Mouse (Mus musculus): ENCODE data around the gene Fam208a. TPM values are rescaled to one million over a fixed set of nuclear protein-coding genes. Genes with fewer than 3 reads are reported as not detected.

The Fam208a gene
- total and polyA plus RNA-seq, 3 experiments, result 4.4 to 11.4 (median 8.2) TPM

DNA sequence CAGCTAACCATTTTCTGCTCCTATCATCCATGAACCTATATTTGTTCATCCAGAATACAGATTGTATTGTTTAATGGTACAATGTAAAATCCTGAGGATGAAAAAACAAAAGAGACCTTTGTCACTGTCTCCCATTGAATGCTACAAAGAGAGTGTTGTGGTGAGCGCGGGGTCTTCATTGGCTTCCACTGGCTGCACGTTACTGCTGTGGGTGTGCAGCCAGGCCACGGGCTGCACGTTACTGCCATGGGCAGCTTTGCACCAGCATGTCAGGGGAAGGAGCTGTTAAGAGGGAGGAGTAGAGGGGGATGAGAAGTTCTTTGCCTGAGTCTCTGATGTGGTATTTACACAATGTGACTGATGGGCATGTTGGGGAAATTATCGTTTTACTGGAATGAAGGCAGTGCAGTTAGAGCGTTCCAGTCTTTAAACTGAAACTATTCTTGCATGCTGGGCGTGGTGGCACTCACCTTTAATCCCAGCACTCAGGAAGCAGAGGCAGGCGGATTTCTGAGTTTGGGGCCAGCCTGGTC is 36.8 kb upstream of the Fam208a start:
- H3K4me2 ChIP-seq (ENCODE audit: insufficient read depth, low read depth, poor library complexity, severe bottlenecking), result no peak overlapping the region
- no peak overlapping the region for H3K9ac ChIP-seq (ENCODE audit: insufficient read depth, low read depth)
- dilution Hi-C loops (cut with MboI; ENCODE audit: extremely low pct_ligation_motif_present, extremely low pct_unique_long_range_greater_than_20kb, low sequenced_read_pairs) (no loop called here), in situ Hi-C loops (cut with MboI; ENCODE audit: low pct_ligation_motif_present, low pct_unique_long_range_greater_than_20kb, low sequenced_read_pairs) (no loop called here)
- H3K79me2 ChIP-seq (replicated peaks; ENCODE audit: control insufficient read depth, extremely low read depth, insufficient read depth, poor library complexity, severe bottlenecking), result no peaks in the 10 kb centered on the region
- H3K4me1 ChIP-seq (ENCODE audit: control insufficient read depth in 1 of 2, insufficient read depth in 2 of 2), result peaks cover 9 to 17% of the 10 kb centered on the region in 2 experiments
- DNase-seq (ENCODE audit: extremely low read depth), result no peak
- no peaks in the 10 kb centered on the region for H3K36me3 ChIP-seq (replicated peaks in 1 of 2; ENCODE audit: control insufficient read depth in 1 of 2, insufficient read depth in 1 of 2, low read length in 1 of 2)
- H3K4me3 ChIP-seq (replicated peaks in 1 of 3; ENCODE audit: low read depth in 2 of 3, low read length in 2 of 3, poor library complexity in 1 of 3), result no peak overlapping the region
- no peak overlapping the region for H3K27ac ChIP-seq (ENCODE audit: insufficient read depth, low read depth)
- no peaks in the 10 kb centered on the region for H3K9me3 ChIP-seq (replicated peaks; ENCODE audit: low read length)
- no peaks in the 10 kb centered on the region for H3K27me3 ChIP-seq (replicated peaks)
- TF ChIP-seq ZKSCAN1 (IDR thresholded peaks at IDR 0.05; ENCODE audit: borderline replicate concordance, low read depth, low read length) (no peak), JUN (IDR thresholded peaks at IDR 0.05; ENCODE audit: insufficient read depth, low read depth, low read length) (no peak), HCFC1 (IDR thresholded peaks at IDR 0.05; ENCODE audit: low read depth, low read length) (no peak), EP300 (IDR thresholded peaks at IDR 0.05; ENCODE audit: low read length) (no peak), MYC (IDR thresholded peaks at IDR 0.05; ENCODE audit: low read depth, low read length) (no peak), ETS1 (conservative IDR thresholded peaks at IDR 0.05; ENCODE audit: low read depth, low read length) (no peak), BHLHE40 (IDR thresholded peaks at IDR 0.05; ENCODE audit: low read depth, low read length) (no peak), POLR2AphosphoS2 (IDR thresholded peaks at IDR 0.05; ENCODE audit: low read depth, low read length) (no peak), TCF12 (IDR thresholded peaks at IDR 0.05; ENCODE audit: low read depth, low read length) (no peak), KAT2A (IDR thresholded peaks at IDR 0.05; ENCODE audit: insufficient replicate concordance, low read length) (no peak), MAFK (IDR thresholded peaks at IDR 0.05; ENCODE audit: insufficient replicate concordance, low read length) (no peak), POLR2A (IDR thresholded peaks at IDR 0.05; ENCODE audit: low read depth, low read length) (no peak), GABPA (IDR thresholded peaks at IDR 0.05; ENCODE audit: insufficient replicate concordance, low read depth, low read length) (no peak), RAD21 (IDR thresholded peaks at IDR 0.05; ENCODE audit: low read depth, low read length) (no peak), IRF4 (IDR thresholded peaks at IDR 0.05; ENCODE audit: low read depth, low read length) (no peak), JUND (conservative IDR thresholded peaks at IDR 0.05; ENCODE audit: low read depth, low read length) (no peak), CHD2 (IDR thresholded peaks at IDR 0.05; ENCODE audit: low read length) (no peak), ZMIZ1 (IDR thresholded peaks at IDR 0.05; ENCODE audit: low read depth, low read length) (no peak), MXI1 (IDR thresholded peaks at IDR 0.05; ENCODE audit: low read depth, low read length) (no peak), CHD1 (IDR thresholded peaks at IDR 0.05; ENCODE audit: low read depth, low read length) (no peak)

DNA sequence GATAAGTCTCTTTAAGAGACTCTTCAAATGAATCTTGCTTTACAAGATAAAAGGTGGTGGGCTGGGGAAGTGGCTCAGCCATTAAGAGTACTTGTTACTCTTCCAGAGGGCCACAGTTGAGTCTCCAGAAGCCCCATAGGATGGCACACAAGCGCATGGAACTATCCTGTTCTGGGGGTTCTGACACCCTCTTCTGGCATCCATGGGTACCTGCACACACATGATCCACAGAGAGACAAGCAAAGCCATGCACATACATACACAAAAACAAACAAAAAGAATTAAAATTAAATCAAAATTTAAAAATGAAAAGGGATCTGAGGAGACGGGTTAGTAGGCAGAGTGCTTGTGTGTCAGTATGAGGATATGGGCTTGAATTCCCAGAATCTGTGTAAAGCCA is 36.0 kb upstream of the Fam208a start:
- no peak for TF ChIP-seq ZMIZ1 (IDR thresholded peaks at IDR 0.05; ENCODE audit: low read depth, low read length)
- no peak for TF ChIP-seq KAT2A (IDR thresholded peaks at IDR 0.05; ENCODE audit: insufficient replicate concordance, low read length)
- TF ChIP-seq EP300 (IDR thresholded peaks at IDR 0.05; ENCODE audit: low read length), result no peak
- no peak for TF ChIP-seq CHD2 (IDR thresholded peaks at IDR 0.05; ENCODE audit: low read length)
- TF ChIP-seq MAFK (IDR thresholded peaks at IDR 0.05; ENCODE audit: insufficient replicate concordance, low read length), result no peak
- no peak for TF ChIP-seq ELF1 (IDR thresholded peaks at IDR 0.05; ENCODE audit: low read depth, low read length)
- peak; percentile 21 for TF ChIP-seq RAD21 (IDR thresholded peaks at IDR 0.05; ENCODE audit: low read depth, low read length)
- TF ChIP-seq HCFC1 (IDR thresholded peaks at IDR 0.05; ENCODE audit: low read depth, low read length), result no peak
- no peak for TF ChIP-seq MAZ (IDR thresholded peaks at IDR 0.05; ENCODE audit: low read depth, low read length)
- no peak for TF ChIP-seq PAX5 (IDR thresholded peaks at IDR 0.05; ENCODE audit: low read length)
- TF ChIP-seq TCF12 (IDR thresholded peaks at IDR 0.05; ENCODE audit: low read depth, low read length), result no peak
- TF ChIP-seq SIN3A (IDR thresholded peaks at IDR 0.05; ENCODE audit: low read length), result no peak
- no peak for TF ChIP-seq CHD1 (IDR thresholded peaks at IDR 0.05; ENCODE audit: low read depth, low read length)
- TF ChIP-seq IRF4 (IDR thresholded peaks at IDR 0.05; ENCODE audit: low read depth, low read length), result no peak
- TF ChIP-seq MEF2A (IDR thresholded peaks at IDR 0.05; ENCODE audit: borderline replicate concordance, low read depth, low read length), result no peak
- no peak for TF ChIP-seq ZKSCAN1 (IDR thresholded peaks at IDR 0.05; ENCODE audit: borderline replicate concordance, low read depth, low read length)
- no peak for TF ChIP-seq USF2 (conservative IDR thresholded peaks at IDR 0.05; ENCODE audit: low read depth, low read length)
- TF ChIP-seq POLR2A (IDR thresholded peaks at IDR 0.05; ENCODE audit: low read depth, low read length), result no peak
- no peak for TF ChIP-seq NRF1 (IDR thresholded peaks at IDR 0.05; ENCODE audit: low read depth, low read length)
- TF ChIP-seq MYC (IDR thresholded peaks at IDR 0.05; ENCODE audit: low read depth, low read length), result no peak
- no peak for TF ChIP-seq UBTF (IDR thresholded peaks at IDR 0.05; ENCODE audit: low read depth, low read length)
- no peak for TF ChIP-seq MAX (IDR thresholded peaks at IDR 0.05; ENCODE audit: low read length)
- TF ChIP-seq CTCF (conservative IDR thresholded peaks at IDR 0.05 in 1 of 2, IDR thresholded peaks at IDR 0.05 in 1 of 2; ENCODE audit: low read depth in 2 of 2, low read length in 2 of 2), result peak in 1 of 2 experiments; percentile 42; a peak in 2 of 4 replicates
- peak; percentile 39; the same call in 1 of the 2 replicates for TF ChIP-seq SMC3 (IDR thresholded peaks at IDR 0.05; ENCODE audit: low read depth, low read length)
- no peaks in the 10 kb centered on the region for H3K9me3 ChIP-seq (replicated peaks; ENCODE audit: low read length)
- no peak overlapping the region for H3K4me3 ChIP-seq (replicated peaks in 1 of 3; ENCODE audit: low read depth in 2 of 3, low read length in 2 of 3, poor library complexity in 1 of 3)
- DNase-seq (ENCODE audit: extremely low read depth), result no peak
- H3K36me3 ChIP-seq (replicated peaks in 1 of 2; ENCODE audit: control insufficient read depth in 1 of 2, insufficient read depth in 1 of 2, low read length in 1 of 2), result no peaks in the 10 kb centered on the region
- H3K79me2 ChIP-seq (replicated peaks; ENCODE audit: control insufficient read depth, extremely low read depth, insufficient read depth, poor library complexity, severe bottlenecking), result no peaks in the 10 kb centered on the region
- in situ Hi-C loops (cut with MboI; ENCODE audit: low pct_ligation_motif_present, low pct_unique_long_range_greater_than_20kb, low sequenced_read_pairs), result no loop called here
- H3K4me2 ChIP-seq (ENCODE audit: insufficient read depth, low read depth, poor library complexity, severe bottlenecking), result no peak overlapping the region
- H3K9ac ChIP-seq (ENCODE audit: insufficient read depth, low read depth), result no peak overlapping the region
- no peak overlapping the region for H3K27ac ChIP-seq (ENCODE audit: insufficient read depth, low read depth)
- dilution Hi-C loops (cut with MboI; ENCODE audit: extremely low pct_ligation_motif_present, extremely low pct_unique_long_range_greater_than_20kb, low sequenced_read_pairs), result no loop called here
- H3K27me3 ChIP-seq (replicated peaks), result no peaks in the 10 kb centered on the region
- peaks cover 14 to 25% of the 10 kb centered on the region in 2 experiments for H3K4me1 ChIP-seq (ENCODE audit: control insufficient read depth in 1 of 2, insufficient read depth in 2 of 2)

All from CH12.LX (cell line).